Mouse (Mus musculus) spleen, adult 2 months (tissue): ENCODE data around the gene Serinc4. TPM values are rescaled to one million over a fixed set of nuclear protein-coding genes. Genes with fewer than 3 reads are reported as not detected.

Source experiments
- DNase-seq, 2 experiments: peaks; one replicate each; pipeline versions ENCODE4 v3.0.0 to v3.0.0-alpha.2; 2012 to 2021; ENCODE audit warnings: low spot score in 2 of 2, low read depth in 1 of 2
- H3K27ac ChIP-seq: fragments of 200-500 bp; 2 replicates; pipeline ENCODE4 v1.5.1; 2012; ENCODE audit warnings: low read length, inconsistent platforms; ENCODE audit not compliant: insufficient read depth
- H3K27me3 ChIP-seq: fragments of 200-500 bp; 2 replicates; pipeline ENCODE4 v1.6.1; 2012; ENCODE audit warnings: mild to moderate bottlenecking, moderate library complexity, low read length, inconsistent platforms; ENCODE audit not compliant: control insufficient read depth, insufficient read depth
- H3K36me3 ChIP-seq: fragments of 200-500 bp; 2 replicates; pipeline ENCODE4 v1.6.1; 2012; ENCODE audit warnings: mild to moderate bottlenecking, low read length, inconsistent platforms; ENCODE audit not compliant: control insufficient read depth, insufficient read depth
- H3K4me1 ChIP-seq: fragments of 200-500 bp; 2 replicates; pipeline ENCODE4 v1.6.1; 2011; ENCODE audit warnings: inconsistent platforms; ENCODE audit not compliant: control insufficient read depth, insufficient read depth, insufficient read length
- H3K4me3 ChIP-seq: fragments of 200-500 bp; 2 replicates; pipeline ENCODE4 v1.5.1; 2011; ENCODE audit warnings: mild to moderate bottlenecking, inconsistent platforms; ENCODE audit not compliant: insufficient read depth, insufficient read length; ENCODE audit errors: extremely low read depth
- CTCF ChIP-seq: fragments of 200-500 bp; IDR thresholded peaks from 2 replicates; pipeline ENCODE4 v1.5.1; 2011; ENCODE audit warnings: mild to moderate bottlenecking, inconsistent platforms; ENCODE audit not compliant: insufficient read depth, insufficient read length, insufficient replicate concordance; ENCODE audit errors: extremely low read depth
- POLR2A ChIP-seq: fragments of 200-500 bp; IDR thresholded peaks from 2 replicates; pipeline ENCODE4 v1.6.1; 2011; ENCODE audit warnings: low read depth, low read length, inconsistent platforms
- WGBS: fragments of 180-500 bp; shearing (Covaris S2); methylation state at CpG from one replicate; pipeline ENCODE4 v1.1.7; 2018; 5-methylcytosine and 5-hydroxymethylcytosine counted together
- polyA plus RNA-seq: library from polyadenylated mRNA; depleted of rRNA; stranded (reverse); fragments of >200 nt; gene quantifications from 2 replicates; pipeline ENCODE4 v1.2.3, GENCODE M21; 2012; rRNA removed

The Serinc4 gene
- polyA plus RNA-seq, 1 experiment, result 0.33 TPM

GRCm38 (mm10) chr2:121396624-121397023 is 60.0 kb downstream of the Serinc4 start:
- Histone ChIP-seq H3K27ac (no peak overlapping the region), H3K27me3 (no peaks in the 10 kb centered on the region), H3K36me3 (no peaks in the 10 kb centered on the region), H3K4me3 (no peak overlapping the region), H3K4me1 (no peaks in the 10 kb centered on the region)
- DNase-seq, result peak; percentile 50 to 75
- 29% methylated on average over 8 of the region's 8 CpGs for WGBS
- TF ChIP-seq CTCF (peak; percentile 47; the same call in 1 of the 2 replicates), POLR2A (no peak)

Other genes starting within 250 kb of the Serinc4 start
- 16.5 and 21.1 TPM in 2 replicates for gene Trp53bp1, start 185.4 kb downstream of the Serinc4 start, polyA plus RNA-seq
- gene Map1a, start 167.2 kb downstream of the Serinc4 start, polyA plus RNA-seq, result 1.2 and 1.3 TPM in 2 replicates
- 8.7 and 9.3 TPM in 2 replicates for gene Ppip5k1, start 101.4 kb downstream of the Serinc4 start, polyA plus RNA-seq
- gene Ckmt1, start 99.1 kb downstream of the Serinc4 start, polyA plus RNA-seq, result 0.36 and 0.43 TPM in 2 replicates
- gene Strc, start 69.6 kb downstream of the Serinc4 start, polyA plus RNA-seq, result 0.05 and 0.07 TPM in 2 replicates
- gene Pdia3, start 43.0 kb downstream of the Serinc4 start, polyA plus RNA-seq, result 214 and 398 TPM in 2 replicates
- gene Catsper2, start 43.0 kb downstream of the Serinc4 start, polyA plus RNA-seq, result 0.89 and 0.97 TPM in 2 replicates
- 22.8 and 26.6 TPM in 2 replicates for gene Ell3, start 12.5 kb downstream of the Serinc4 start, polyA plus RNA-seq
- 206 and 255 TPM in 2 replicates for gene Serf2, start 7.6 kb downstream of the Serinc4 start, polyA plus RNA-seq
- 3.2 and 5.8 TPM in 2 replicates for gene Hypk, start 3.5 kb downstream of the Serinc4 start, polyA plus RNA-seq
- 2.0 and 2.3 TPM in 2 replicates for gene Mfap1b, start 17.3 kb upstream of the Serinc4 start, polyA plus RNA-seq
- gene Mfap1a, start 49.9 kb upstream of the Serinc4 start, polyA plus RNA-seq, result 1.4 and 1.8 TPM in 2 replicates
- gene Wdr76, start 49.9 kb upstream of the Serinc4 start, polyA plus RNA-seq, result 2.9 and 3.8 TPM in 2 replicates